Mouse (Mus musculus): ENCODE results near the gene Ddb2. TPM values are rescaled to one million over a fixed set of nuclear protein-coding genes. Genes with fewer than 3 reads are reported as not detected.

The Ddb2 gene
- polyA plus RNA-seq, 1 experiment: 3.3 TPM

DNA sequence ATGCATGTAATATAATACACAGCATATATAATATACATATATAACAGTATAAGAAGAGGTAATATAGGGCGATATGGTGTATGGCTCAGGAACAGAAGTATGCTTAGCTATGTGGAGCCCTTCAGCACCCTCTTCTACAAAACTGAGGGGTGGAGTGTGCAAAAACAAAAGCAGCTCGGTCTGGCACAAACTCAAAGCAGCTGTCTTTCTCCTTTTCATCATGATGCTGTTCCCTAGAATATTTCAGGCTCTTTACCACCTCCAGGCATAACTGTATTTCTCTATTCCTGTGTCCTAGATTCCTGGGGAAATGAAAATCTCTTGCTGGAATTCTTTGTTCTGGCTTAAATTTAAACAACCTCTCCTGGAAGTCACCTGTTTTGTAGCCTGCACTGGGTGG is 7.0 kb downstream of the Ddb2 start:
- peaks cover 3% of the 10 kb centered on the region; the same call in 1 of the 2 replicates for H3K36me3 ChIP-seq (ENCODE audit: control insufficient read depth, insufficient read depth, low read length)
- no peak for TF ChIP-seq POLR2A (IDR thresholded peaks at IDR 0.05; ENCODE audit: low read depth, low read length)
- no peak for TF ChIP-seq CTCF (IDR thresholded peaks at IDR 0.05; ENCODE audit: extremely low read depth, insufficient read length, insufficient replicate concordance, low read depth, low read length)

DNA sequence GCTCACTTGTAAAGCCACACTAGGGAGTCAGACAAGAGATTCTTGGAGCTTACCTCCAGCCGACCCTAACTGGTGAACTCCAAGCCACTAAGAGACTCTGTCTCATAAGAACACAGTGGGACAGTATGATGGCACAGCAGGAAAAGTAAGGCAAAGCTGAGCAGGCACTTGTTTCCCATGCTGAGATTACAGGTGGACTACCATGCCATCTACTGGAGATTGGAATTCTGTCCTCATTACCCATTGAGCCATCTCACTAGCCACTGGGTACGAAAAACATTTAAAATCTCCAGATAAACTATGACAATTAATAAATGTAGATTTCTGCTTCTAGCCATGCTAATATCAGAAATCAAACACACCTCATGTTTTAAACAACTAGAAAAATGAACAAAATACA is 13.2 kb downstream of the Ddb2 start:
- no peak overlapping the region for H3K27ac ChIP-seq (ENCODE audit: insufficient read depth, low read depth, low read length)
- TF ChIP-seq POLR2A (IDR thresholded peaks at IDR 0.05; ENCODE audit: low read depth, low read length) (no peak), CTCF (IDR thresholded peaks at IDR 0.05; ENCODE audit: extremely low read depth, insufficient read length, insufficient replicate concordance, low read depth, low read length) (no peak)
- no peaks in the 10 kb centered on the region for H3K36me3 ChIP-seq (ENCODE audit: control insufficient read depth, insufficient read depth, low read length)
- WGBS: 94% methylated on average over 2 of the region's 2 CpGs
- H3K27me3 ChIP-seq (ENCODE audit: control insufficient read depth, insufficient read depth, low read length): no peaks in the 10 kb centered on the region
- no peaks in the 10 kb centered on the region for H3K4me1 ChIP-seq (ENCODE audit: control insufficient read depth, insufficient read depth, insufficient read length, low read length)
- no peak overlapping the region for H3K4me3 ChIP-seq (ENCODE audit: low read depth, low read length)

More for the DNA sequence above, 7.0 kb downstream of the Ddb2 start:
- no peak overlapping the region for H3K4me3 ChIP-seq (ENCODE audit: low read depth, low read length)
- no peaks in the 10 kb centered on the region for H3K27me3 ChIP-seq (ENCODE audit: control insufficient read depth, insufficient read depth, low read length)
- H3K27ac ChIP-seq (ENCODE audit: insufficient read depth, low read depth, low read length): no peak overlapping the region
- 92% methylated on average over 2 of the region's 2 CpGs for WGBS
- H3K4me1 ChIP-seq (ENCODE audit: control insufficient read depth, insufficient read depth, insufficient read length, low read length): no peaks in the 10 kb centered on the region

DNA sequence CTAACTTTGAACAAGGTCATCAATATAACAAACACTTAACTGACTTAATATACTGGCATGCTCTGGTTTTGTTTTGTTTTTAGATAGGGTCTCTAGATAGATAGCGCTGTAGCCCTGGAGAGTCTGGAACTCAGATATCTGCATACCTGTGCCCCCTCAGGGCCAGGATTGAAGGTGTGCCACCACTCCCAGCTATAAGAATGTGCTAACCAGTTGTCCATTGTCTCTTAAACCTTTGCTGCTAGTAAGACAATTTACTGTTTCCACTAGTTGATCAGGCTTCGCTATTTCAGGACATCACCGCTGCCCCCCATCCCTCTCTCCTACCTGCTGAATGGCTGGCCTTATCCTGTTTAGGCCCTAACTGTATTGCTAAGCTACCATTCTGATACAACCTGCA is 16.3 kb downstream of the Ddb2 start:
- WGBS: 100% methylated on average over 3 of the region's 3 CpGs
- TF ChIP-seq CTCF (IDR thresholded peaks at IDR 0.05; ENCODE audit: extremely low read depth, insufficient read length, insufficient replicate concordance, low read depth, low read length) (no peak), POLR2A (IDR thresholded peaks at IDR 0.05; ENCODE audit: low read depth, low read length) (no peak)
- Histone ChIP-seq H3K27me3 (ENCODE audit: control insufficient read depth, insufficient read depth, low read length) (no peaks in the 10 kb centered on the region), H3K4me3 (ENCODE audit: low read depth, low read length) (no peak overlapping the region), H3K27ac (ENCODE audit: insufficient read depth, low read depth, low read length) (no peak overlapping the region), H3K36me3 (ENCODE audit: control insufficient read depth, insufficient read depth, low read length) (peaks cover 2% of the 10 kb centered on the region; the same call in 1 of the 2 replicates), H3K4me1 (ENCODE audit: control insufficient read depth, insufficient read depth, insufficient read length, low read length) (no peaks in the 10 kb centered on the region)

- TF ChIP-seq POLR2A (IDR thresholded peaks at IDR 0.05; ENCODE audit: low read depth, low read length): no peak
- no peak for TF ChIP-seq CTCF (IDR thresholded peaks at IDR 0.05; ENCODE audit: extremely low read depth, insufficient read length, insufficient replicate concordance, low read depth, low read length)
- Histone ChIP-seq H3K36me3 (ENCODE audit: control insufficient read depth, insufficient read depth, low read length) (peaks cover 15% of the 10 kb centered on the region), H3K4me1 (ENCODE audit: control insufficient read depth, insufficient read depth, insufficient read length, low read length) (no peaks in the 10 kb centered on the region), H3K27ac (ENCODE audit: insufficient read depth, low read depth, low read length) (no peak overlapping the region), H3K4me3 (ENCODE audit: low read depth, low read length) (no peak overlapping the region), H3K27me3 (ENCODE audit: control insufficient read depth, insufficient read depth, low read length) (no peaks in the 10 kb centered on the region)
- 43% methylated on average over 4 of the region's 4 CpGs for WGBS
These were observed 19.8 kb downstream of the Ddb2 start for GRCm38 (mm10) chr2:91217032-91217431.

- no peak for TF ChIP-seq POLR2A (IDR thresholded peaks at IDR 0.05; ENCODE audit: low read depth, low read length)
- no peak for TF ChIP-seq CTCF (IDR thresholded peaks at IDR 0.05; ENCODE audit: extremely low read depth, insufficient read length, insufficient replicate concordance, low read depth, low read length)
- H3K27ac ChIP-seq (ENCODE audit: insufficient read depth, low read depth, low read length): no peak overlapping the region
- peaks cover 46% of the 10 kb centered on the region for H3K36me3 ChIP-seq (ENCODE audit: control insufficient read depth, insufficient read depth, low read length)
- H3K4me1 ChIP-seq (ENCODE audit: control insufficient read depth, insufficient read depth, insufficient read length, low read length): no peaks in the 10 kb centered on the region
- H3K27me3 ChIP-seq (ENCODE audit: control insufficient read depth, insufficient read depth, low read length): no peaks in the 10 kb centered on the region
- H3K4me3 ChIP-seq (ENCODE audit: low read depth, low read length): no peak overlapping the region
These were observed 23.5 kb downstream of the Ddb2 start for GRCm38 (mm10) chr2:91213311-91213710.

GRCm38 (mm10) chr2:91206254-91206775 is 30.5 kb downstream of the Ddb2 start:
- no peak overlapping the region for H3K4me3 ChIP-seq (ENCODE audit: low read depth, low read length)
- peaks cover 51% of the 10 kb centered on the region for H3K36me3 ChIP-seq (ENCODE audit: control insufficient read depth, insufficient read depth, low read length)
- peak overlapping the region; percentile 52; the same call in 1 of the 2 replicates for H3K27ac ChIP-seq (ENCODE audit: insufficient read depth, low read depth, low read length)
- peaks cover 5% of the 10 kb centered on the region; the same call in 1 of the 2 replicates for H3K4me1 ChIP-seq (ENCODE audit: control insufficient read depth, insufficient read depth, insufficient read length, low read length)
- TF ChIP-seq POLR2A (IDR thresholded peaks at IDR 0.05; ENCODE audit: low read depth, low read length) (no peak), CTCF (IDR thresholded peaks at IDR 0.05; ENCODE audit: extremely low read depth, insufficient read length, insufficient replicate concordance, low read depth, low read length) (no peak)
- WGBS: 90% methylated on average over 9 of the region's 9 CpGs
- H3K27me3 ChIP-seq (ENCODE audit: control insufficient read depth, insufficient read depth, low read length): no peaks in the 10 kb centered on the region

- Histone ChIP-seq H3K27me3 (ENCODE audit: control insufficient read depth, insufficient read depth, low read length) (no peaks in the 10 kb centered on the region), H3K4me3 (ENCODE audit: low read depth, low read length) (peak overlapping the region; percentile 71), H3K4me1 (ENCODE audit: control insufficient read depth, insufficient read depth, insufficient read length, low read length) (peaks cover 5% of the 10 kb centered on the region; the same call in 1 of the 2 replicates), H3K27ac (ENCODE audit: insufficient read depth, low read depth, low read length) (peak overlapping the region; percentile 55), H3K36me3 (ENCODE audit: control insufficient read depth, insufficient read depth, low read length) (peaks cover 24% of the 10 kb centered on the region)
- 10% methylated on average over 20 of the region's 20 CpGs for WGBS
- no peak for TF ChIP-seq CTCF (IDR thresholded peaks at IDR 0.05; ENCODE audit: extremely low read depth, insufficient read length, insufficient replicate concordance, low read depth, low read length)
These were observed 33.7 kb downstream of the Ddb2 start for GRCm38 (mm10) chr2:91202972-91203656.

Data from small intestine, adult 2 months (tissue).